Mouse (Mus musculus) liver, embryonic 12.5 days (tissue): ENCODE data around the gene Rptor. TPM values are rescaled to one million over a fixed set of nuclear protein-coding genes. Genes with fewer than 3 reads are reported as not detected.

Source experiments
- ATAC-seq: fragments of 200-750 bp; cut with Nextera tagmentation; 2 replicates; pipeline ENCODE4 v1.8.0; 2017; ENCODE audit warnings: moderate number of reproducible peaks, mild to moderate bottlenecking, moderate library complexity
- H3K27ac ChIP-seq: fragments of 300-500 bp; sonication (generic); 2 replicates; pipeline ENCODE4 v1.5.1; 2016; ENCODE audit warnings: mild to moderate bottlenecking
- H3K27me3 ChIP-seq: fragments of 300-500 bp; sonication (generic); replicated peaks from 2 replicates; pipeline ENCODE4 v1.6.1; 2016; ENCODE audit warnings: mild to moderate bottlenecking, moderate library complexity
- H3K36me3 ChIP-seq: fragments of 300-500 bp; sonication (generic); 2 replicates; pipeline ENCODE4 v1.6.1; 2016; ENCODE audit warnings: mild to moderate bottlenecking, moderate library complexity
- H3K4me1 ChIP-seq: fragments of 300-500 bp; sonication (generic); 2 replicates; pipeline ENCODE4 v1.6.1; 2016
- H3K4me2 ChIP-seq: fragments of 300-500 bp; sonication (generic); 2 replicates; pipeline ENCODE4 v1.6.1; 2016; ENCODE audit warnings: mild to moderate bottlenecking, moderate library complexity
- H3K4me3 ChIP-seq: fragments of 300-500 bp; sonication (generic); 2 replicates; pipeline ENCODE4 v1.5.1; 2016; ENCODE audit warnings: mild to moderate bottlenecking, moderate library complexity
- H3K9ac ChIP-seq: fragments of 300-500 bp; sonication (generic); 2 replicates; pipeline ENCODE4 v1.6.1; 2016; ENCODE audit warnings: mild to moderate bottlenecking, moderate library complexity
- H3K9me3 ChIP-seq: fragments of 300-500 bp; sonication (generic); replicated peaks from 2 replicates; pipeline ENCODE4 v1.6.1; 2016; ENCODE audit warnings: mild to moderate bottlenecking, moderate library complexity
- WGBS: fragments of 180-500 bp; shearing (Covaris S2); methylation state at CpG from one replicate; pipeline ENCODE4 v1.1.7; 2016; ENCODE audit not compliant: insufficient replicate concordance; 5-methylcytosine and 5-hydroxymethylcytosine counted together
- polyA plus RNA-seq: library from polyadenylated mRNA; unstranded; fragments of >200 nt; fragmentation: Nextera tagmentation; extraction: Ambion mirVana; gene quantifications from 2 replicates; pipeline ENCODE4 v1.2.1, GENCODE M21; 2016

Gene Rptor
- polyA plus RNA-seq, result 11.3 and 12.5 TPM in 2 replicates

GRCm38 (mm10) chr11:119602763-119603526, at the start of gene Rptor:
Gene Rptor (plus strand): TSS chr11:119602905.
- ATAC-seq, result peak; percentile 96
- Histone ChIP-seq H3K9me3 (no peaks in the 10 kb centered on the region), H3K27ac (peak within 1 kb of the TSS; percentile 79), H3K27me3 (peaks cover 5% of the 10 kb centered on the region), H3K9ac (peak within 1 kb of the TSS; percentile 92), H3K36me3 (peaks cover 24% of the 10 kb centered on the region), H3K4me3 (peak within 1 kb of the TSS; percentile 99), H3K4me1 (peaks cover 24% of the 10 kb centered on the region), H3K4me2 (peak within 1 kb of the TSS; percentile 92)
- under 1% methylated on average over 63 of the region's 63 CpGs for WGBS

- Histone ChIP-seq H3K4me1 (0 out of 2 replicates have a peak, but pooled peaks cover 6% of the 10 kb centered on the region), H3K9ac (no peak overlapping the region), H3K9me3 (no peaks in the 10 kb centered on the region), H3K4me3 (no peak overlapping the region), H3K27ac (no peak overlapping the region), H3K36me3 (no peaks in the 10 kb centered on the region), H3K27me3 (peaks cover 96% of the 10 kb centered on the region), H3K4me2 (no peak overlapping the region)
- 68% methylated on average over 7 of the region's 7 CpGs for WGBS
- ATAC-seq, result no peak
These were observed 48.0 kb upstream of the Rptor start for GRCm38 (mm10) chr11:119554706-119555105.

- no peaks in the 10 kb centered on the region for H3K36me3 ChIP-seq
- H3K4me2 ChIP-seq, result no peak overlapping the region
- 65% methylated on average over 7 of the region's 7 CpGs for WGBS
- H3K4me1 ChIP-seq, result 0 out of 2 replicates have a peak, but pooled peaks cover 6% of the 10 kb centered on the region
- H3K27ac ChIP-seq, result no peak overlapping the region
- H3K27me3 ChIP-seq, result peaks cover 96% of the 10 kb centered on the region
- no peak overlapping the region for H3K9ac ChIP-seq
- no peak overlapping the region for H3K4me3 ChIP-seq
- ATAC-seq, result no peak
- H3K9me3 ChIP-seq, result no peaks in the 10 kb centered on the region
These were observed 47.5 kb upstream of the Rptor start for GRCm38 (mm10) chr11:119555170-119555569.

- Histone ChIP-seq H3K4me2 (no peak overlapping the region), H3K27ac (no peak overlapping the region), H3K27me3 (peaks cover 94% of the 10 kb centered on the region), H3K36me3 (no peaks in the 10 kb centered on the region), H3K9ac (no peak overlapping the region), H3K4me1 (no peaks in the 10 kb centered on the region), H3K4me3 (no peak overlapping the region), H3K9me3 (no peaks in the 10 kb centered on the region)
- ATAC-seq, result no peak
- 38% methylated on average over 17 of the region's 17 CpGs for WGBS
These were observed 44.5 kb upstream of the Rptor start for GRCm38 (mm10) chr11:119557940-119558869.

GRCm38 (mm10) chr11:119558870-119559610, 43.7 kb upstream of the Rptor start:
- Histone ChIP-seq H3K27me3 (peaks cover 94% of the 10 kb centered on the region), H3K9me3 (no peaks in the 10 kb centered on the region), H3K4me2 (no peak overlapping the region), H3K36me3 (no peaks in the 10 kb centered on the region), H3K9ac (no peak overlapping the region), H3K4me3 (no peak overlapping the region), H3K27ac (no peak overlapping the region), H3K4me1 (no peaks in the 10 kb centered on the region)
- 38% methylated on average over 9 of the region's 9 CpGs for WGBS
- ATAC-seq, result no peak

GRCm38 (mm10) chr11:119562286-119562685, 40.4 kb upstream of the Rptor start:
- no peak overlapping the region for H3K9ac ChIP-seq
- no peak overlapping the region for H3K4me3 ChIP-seq
- H3K9me3 ChIP-seq, result no peaks in the 10 kb centered on the region
- peaks cover 94% of the 10 kb centered on the region for H3K27me3 ChIP-seq
- no peaks in the 10 kb centered on the region for H3K36me3 ChIP-seq
- no peak overlapping the region for H3K4me2 ChIP-seq
- H3K4me1 ChIP-seq, result no peaks in the 10 kb centered on the region
- H3K27ac ChIP-seq, result no peak overlapping the region
- ATAC-seq, result no peak
- 43% methylated on average over 6 of the region's 6 CpGs for WGBS

- WGBS, result 61% methylated on average over 9 of the region's 9 CpGs
- Histone ChIP-seq H3K9ac (no peak overlapping the region), H3K4me1 (no peaks in the 10 kb centered on the region), H3K4me2 (no peak overlapping the region), H3K36me3 (no peaks in the 10 kb centered on the region), H3K9me3 (no peaks in the 10 kb centered on the region), H3K27ac (no peak overlapping the region), H3K27me3 (peaks cover 87% of the 10 kb centered on the region), H3K4me3 (no peak overlapping the region)
- no peak for ATAC-seq
These were observed 39.5 kb upstream of the Rptor start for GRCm38 (mm10) chr11:119563166-119563565.

GRCm38 (mm10) chr11:119564383-119564782, 38.3 kb upstream of the Rptor start:
- Histone ChIP-seq H3K36me3 (no peaks in the 10 kb centered on the region), H3K27ac (no peak overlapping the region), H3K4me1 (no peaks in the 10 kb centered on the region), H3K9ac (no peak overlapping the region), H3K4me3 (no peak overlapping the region), H3K27me3 (peaks cover 81% of the 10 kb centered on the region), H3K9me3 (no peaks in the 10 kb centered on the region), H3K4me2 (no peak overlapping the region)
- ATAC-seq, result no peak
- 71% methylated on average over 10 of the region's 10 CpGs for WGBS

GRCm38 (mm10) chr11:119565021-119565420, 37.7 kb upstream of the Rptor start:
- 58% methylated on average over 7 of the region's 7 CpGs for WGBS
- H3K4me1 ChIP-seq, result no peaks in the 10 kb centered on the region
- H3K36me3 ChIP-seq, result no peaks in the 10 kb centered on the region
- no peaks in the 10 kb centered on the region for H3K9me3 ChIP-seq
- ATAC-seq, result no peak
- no peak overlapping the region for H3K9ac ChIP-seq
- H3K4me2 ChIP-seq, result no peak overlapping the region
- no peak overlapping the region for H3K4me3 ChIP-seq
- no peak overlapping the region for H3K27ac ChIP-seq
- peaks cover 74% of the 10 kb centered on the region for H3K27me3 ChIP-seq

GRCm38 (mm10) chr11:119565684-119566083, 37.0 kb upstream of the Rptor start:
- Histone ChIP-seq H3K4me2 (no peak overlapping the region), H3K4me3 (no peak overlapping the region), H3K9ac (no peak overlapping the region), H3K4me1 (no peaks in the 10 kb centered on the region), H3K36me3 (no peaks in the 10 kb centered on the region), H3K9me3 (no peaks in the 10 kb centered on the region), H3K27ac (no peak overlapping the region), H3K27me3 (peaks cover 68% of the 10 kb centered on the region)
- ATAC-seq, result no peak
- 34% methylated on average over 10 of the region's 10 CpGs for WGBS

- 34% methylated on average over 5 of the region's 5 CpGs for WGBS
- no peak for ATAC-seq
These were observed 36.5 kb upstream of the Rptor start for GRCm38 (mm10) chr11:119566188-119566587.

More at GRCm38 (mm10) chr11:119566188-119566587, 36.5 kb upstream of the Rptor start:
- Histone ChIP-seq H3K4me2 (no peak overlapping the region), H3K4me1 (no peaks in the 10 kb centered on the region), H3K27me3 (peaks cover 65% of the 10 kb centered on the region), H3K9ac (no peak overlapping the region), H3K9me3 (no peaks in the 10 kb centered on the region), H3K27ac (no peak overlapping the region), H3K4me3 (no peak overlapping the region), H3K36me3 (no peaks in the 10 kb centered on the region)
